Mouse (Mus musculus) kidney, embryonic 14.5 days (tissue): ENCODE results near the gene Hs3st5. TPM values are rescaled to one million over a fixed set of nuclear protein-coding genes. Genes with fewer than 3 reads are reported as not detected.

Experiments used
- ATAC-seq: fragments of 200-750 bp; cut with Nextera tagmentation; 2 replicates; pipeline ENCODE4 v1.8.0; 2017; ENCODE audit warnings: moderate number of reproducible peaks, mild to moderate bottlenecking, moderate TSS enrichment, moderate library complexity; ENCODE audit not compliant: low FRiP score, low TSS enrichment
- H3K27ac ChIP-seq: fragments of 300-500 bp; sonication (generic); 2 replicates; pipeline ENCODE4 v1.5.1; 2014; ENCODE audit warnings: low read depth, mild to moderate bottlenecking, low read length, moderate library complexity, mixed read lengths
- H3K27me3 ChIP-seq: fragments of 300-500 bp; sonication (generic); 2 replicates; pipeline ENCODE4 v1.6.1; 2014; ENCODE audit warnings: mild to moderate bottlenecking, low read length; ENCODE audit not compliant: control insufficient read depth, insufficient read depth
- H3K36me3 ChIP-seq: fragments of 300-500 bp; sonication (generic); 2 replicates; pipeline ENCODE4 v1.6.1; 2014; ENCODE audit warnings: low read length, mixed read lengths; ENCODE audit not compliant: control insufficient read depth, insufficient read depth
- H3K4me1 ChIP-seq: fragments of 300-500 bp; sonication (generic); 2 replicates; pipeline ENCODE4 v1.6.1; 2014; ENCODE audit warnings: low read length, mixed read lengths; ENCODE audit not compliant: control insufficient read depth, insufficient read depth
- H3K4me2 ChIP-seq: fragments of 300-500 bp; sonication (generic); replicated peaks from 2 replicates; pipeline ENCODE4 v1.6.1; 2014; ENCODE audit warnings: low read depth, mild to moderate bottlenecking, low read length
- H3K4me3 ChIP-seq: fragments of 300-500 bp; sonication (generic); 2 replicates; pipeline ENCODE4 v1.5.1; 2014; ENCODE audit warnings: mild to moderate bottlenecking, low read length
- H3K9ac ChIP-seq: fragments of 300-500 bp; sonication (generic); 2 replicates; pipeline ENCODE4 v1.6.1; 2014; ENCODE audit warnings: low read depth, mild to moderate bottlenecking, low read length, moderate library complexity
- H3K9me3 ChIP-seq: fragments of 300-500 bp; sonication (generic); 2 replicates; pipeline ENCODE4 v1.6.1; 2016; ENCODE audit warnings: low read length; ENCODE audit not compliant: control insufficient read depth
- WGBS: fragments of 180-500 bp; shearing (Covaris S2); extraction: QIAGEN DNeasy Blood & Tissue Kit; methylation state at CpG from one replicate; pipeline ENCODE4 v1.1.7; 2014; 5-methylcytosine and 5-hydroxymethylcytosine counted together
- polyA plus RNA-seq: library from polyadenylated mRNA; unstranded; fragments of >200 nt; fragmentation: Nextera tagmentation; extraction: Ambion mirVana; gene quantifications from 2 replicates; pipeline ENCODE4 v1.2.1, GENCODE M21; 2014

Gene Hs3st5
- polyA plus RNA-seq, 1 experiment from 2014 or later, result 0.08 TPM

GRCm38 (mm10) chr10:36750021-36750420 is 243.4 kb downstream of the Hs3st5 start:
- Histone ChIP-seq H3K27me3 (no peaks in the 10 kb centered on the region), H3K27ac (no peak overlapping the region), H3K4me3 (no peak overlapping the region), H3K4me2 (no peak overlapping the region), H3K9me3 (no peaks in the 10 kb centered on the region), H3K36me3 (no peaks in the 10 kb centered on the region), H3K4me1 (no peaks in the 10 kb centered on the region), H3K9ac (no peak overlapping the region)
- no peak for ATAC-seq
- 67% methylated on average over 1 of the region's 1 CpGs for WGBS

DNA sequence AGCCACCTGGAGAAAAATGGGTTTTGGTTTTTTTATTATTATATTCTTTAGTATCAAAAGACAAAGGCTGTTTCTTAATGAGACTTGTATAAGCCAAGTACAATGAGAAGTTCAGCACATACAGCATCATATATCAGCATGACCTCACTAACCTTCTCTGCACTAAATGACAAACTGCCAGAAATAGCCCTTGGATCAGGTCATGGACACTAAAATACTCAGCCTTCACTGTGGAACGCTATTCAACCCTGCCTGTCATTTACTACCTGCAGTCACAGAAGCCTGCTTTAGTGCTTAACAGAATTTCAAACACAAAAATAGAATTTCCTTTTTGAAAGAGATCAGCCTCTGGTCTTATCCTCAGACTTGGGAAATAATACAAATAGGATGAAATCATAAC is 247.9 kb downstream of the Hs3st5 start:
- no peaks in the 10 kb centered on the region for H3K27me3 ChIP-seq
- H3K4me2 ChIP-seq, result no peak overlapping the region
- WGBS, result 9% methylated on average over 1 of the region's 1 CpGs
- H3K36me3 ChIP-seq, result no peaks in the 10 kb centered on the region
- ATAC-seq, result no peak
- H3K27ac ChIP-seq, result no peak overlapping the region
- H3K4me1 ChIP-seq, result no peaks in the 10 kb centered on the region
- no peaks in the 10 kb centered on the region for H3K9me3 ChIP-seq
- H3K9ac ChIP-seq, result no peak overlapping the region
- no peak overlapping the region for H3K4me3 ChIP-seq

DNA sequence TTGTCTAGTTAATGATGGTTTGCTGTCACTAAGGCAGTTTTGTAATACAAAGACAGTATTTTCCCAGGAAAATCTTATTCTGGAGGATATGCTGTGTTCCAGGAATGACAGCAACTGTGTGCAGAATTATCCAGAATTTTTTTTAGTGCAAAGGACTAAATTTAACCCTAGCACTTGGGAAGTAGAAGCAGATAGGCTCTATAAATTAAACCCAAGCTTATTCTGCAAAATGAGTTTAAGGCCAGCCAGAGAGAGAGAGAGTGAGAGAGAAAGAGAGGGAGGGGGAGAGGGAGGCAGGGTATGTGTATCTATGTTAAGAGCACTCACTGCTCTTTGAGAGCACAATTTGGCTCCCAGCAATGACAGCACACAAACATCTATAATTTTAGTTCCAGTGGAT is 267.0 kb downstream of the Hs3st5 start:
- Histone ChIP-seq H3K27me3 (no peaks in the 10 kb centered on the region), H3K4me3 (no peak overlapping the region), H3K36me3 (no peaks in the 10 kb centered on the region), H3K9ac (no peak overlapping the region), H3K9me3 (no peaks in the 10 kb centered on the region), H3K4me1 (no peaks in the 10 kb centered on the region), H3K27ac (no peak overlapping the region), H3K4me2 (no peak overlapping the region)
- no peak for ATAC-seq

DNA sequence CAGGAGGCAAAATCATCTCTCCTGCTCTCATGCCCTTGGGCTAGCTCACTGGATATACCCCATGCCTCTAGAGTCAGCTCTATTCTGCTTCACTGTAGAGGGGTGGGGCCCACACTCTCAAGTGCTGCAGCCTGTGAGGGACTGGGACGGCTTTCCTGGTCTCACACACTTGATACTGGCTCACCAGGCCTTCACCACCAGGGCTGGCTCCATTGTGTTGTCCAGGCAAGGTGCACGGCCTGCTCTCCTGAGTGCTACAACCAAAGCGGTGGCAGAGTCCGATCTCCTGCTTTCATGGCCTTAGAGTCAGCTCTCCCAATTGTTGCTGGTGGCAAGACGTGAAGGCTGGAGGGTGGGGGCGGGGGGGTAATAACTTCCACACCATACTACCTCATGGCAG is 268.3 kb downstream of the Hs3st5 start:
- WGBS, result 84% methylated on average over 6 of the region's 6 CpGs

GRCm38 (mm10) chr10:36781641-36782040 is 275.0 kb downstream of the Hs3st5 start:
- no peak overlapping the region for H3K27ac ChIP-seq
- no peaks in the 10 kb centered on the region for H3K27me3 ChIP-seq
- ATAC-seq, result no peak
- H3K4me2 ChIP-seq, result no peak overlapping the region
- H3K4me3 ChIP-seq, result no peak overlapping the region
- WGBS, result 61% methylated on average over 1 of the region's 1 CpGs
- no peaks in the 10 kb centered on the region for H3K9me3 ChIP-seq
- no peaks in the 10 kb centered on the region for H3K36me3 ChIP-seq
- no peak overlapping the region for H3K9ac ChIP-seq
- H3K4me1 ChIP-seq, result no peaks in the 10 kb centered on the region

More for the DNA sequence above, 268.3 kb downstream of the Hs3st5 start:
- ATAC-seq, result no peak
- Histone ChIP-seq H3K9ac (no peak overlapping the region), H3K4me3 (no peak overlapping the region), H3K4me2 (no peak overlapping the region), H3K27ac (no peak overlapping the region), H3K9me3 (no peaks in the 10 kb centered on the region), H3K36me3 (no peaks in the 10 kb centered on the region), H3K27me3 (no peaks in the 10 kb centered on the region), H3K4me1 (no peaks in the 10 kb centered on the region)

- ATAC-seq, result no peak
- no peaks in the 10 kb centered on the region for H3K36me3 ChIP-seq
These were observed 280.4 kb downstream of the Hs3st5 start for GRCm38 (mm10) chr10:36786970-36787369.

GRCm38 (mm10) chr10:36791771-36792170 is 285.2 kb downstream of the Hs3st5 start:
- no peak overlapping the region for H3K4me3 ChIP-seq
- H3K36me3 ChIP-seq, result no peaks in the 10 kb centered on the region
- H3K9me3 ChIP-seq, result no peaks in the 10 kb centered on the region
- ATAC-seq, result peak; percentile 62; the same call in 1 of the 2 replicates
- H3K9ac ChIP-seq, result no peak overlapping the region
- 20% methylated on average over 2 of the region's 2 CpGs for WGBS
- no peak overlapping the region for H3K4me2 ChIP-seq
- no peak overlapping the region for H3K27ac ChIP-seq
- no peaks in the 10 kb centered on the region for H3K27me3 ChIP-seq
- H3K4me1 ChIP-seq, result no peaks in the 10 kb centered on the region

More at GRCm38 (mm10) chr10:36786970-36787369, 280.4 kb downstream of the Hs3st5 start:
- Histone ChIP-seq H3K4me3 (no peak overlapping the region), H3K9ac (no peak overlapping the region), H3K4me1 (no peaks in the 10 kb centered on the region), H3K9me3 (no peaks in the 10 kb centered on the region), H3K4me2 (no peak overlapping the region), H3K27ac (no peak overlapping the region), H3K27me3 (no peaks in the 10 kb centered on the region)
- 78% methylated on average over 7 of the region's 7 CpGs for WGBS

DNA sequence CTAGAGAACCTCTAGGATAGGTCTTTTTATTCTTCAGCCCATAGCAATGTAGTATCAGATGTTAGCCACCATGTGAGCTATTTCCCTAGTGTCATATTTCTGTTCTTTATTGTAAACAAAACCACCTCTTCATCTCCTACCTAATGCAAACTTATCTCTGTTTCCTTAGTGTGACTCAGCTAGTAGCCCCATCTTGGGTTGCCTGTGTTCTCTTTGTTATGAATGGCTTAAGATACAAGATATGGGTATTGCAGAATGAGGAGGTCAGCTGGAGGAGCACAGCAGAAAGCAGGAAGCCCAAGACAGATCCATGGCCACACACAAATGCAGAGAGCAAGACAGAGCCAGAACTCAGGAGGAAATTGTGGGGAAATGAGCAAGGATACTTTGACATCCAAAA is 288.7 kb downstream of the Hs3st5 start:
- Histone ChIP-seq H3K4me2 (no peak overlapping the region), H3K9me3 (no peaks in the 10 kb centered on the region), H3K27me3 (no peaks in the 10 kb centered on the region), H3K27ac (no peak overlapping the region), H3K36me3 (no peaks in the 10 kb centered on the region), H3K4me1 (no peaks in the 10 kb centered on the region), H3K9ac (no peak overlapping the region), H3K4me3 (no peak overlapping the region)
- peak; percentile 35; the same call in 1 of the 2 replicates for ATAC-seq

- Histone ChIP-seq H3K4me2 (no peak overlapping the region), H3K4me3 (no peak overlapping the region), H3K9me3 (no peaks in the 10 kb centered on the region), H3K27ac (no peak overlapping the region), H3K36me3 (no peaks in the 10 kb centered on the region), H3K4me1 (no peaks in the 10 kb centered on the region), H3K9ac (no peak overlapping the region), H3K27me3 (no peaks in the 10 kb centered on the region)
- WGBS, result 37% methylated on average over 2 of the region's 2 CpGs
- no peak for ATAC-seq
These were observed 294.4 kb downstream of the Hs3st5 start for GRCm38 (mm10) chr10:36800925-36801482.
